Mouse (Mus musculus): ENCODE measurements around the gene Hoxd3.

DNA sequence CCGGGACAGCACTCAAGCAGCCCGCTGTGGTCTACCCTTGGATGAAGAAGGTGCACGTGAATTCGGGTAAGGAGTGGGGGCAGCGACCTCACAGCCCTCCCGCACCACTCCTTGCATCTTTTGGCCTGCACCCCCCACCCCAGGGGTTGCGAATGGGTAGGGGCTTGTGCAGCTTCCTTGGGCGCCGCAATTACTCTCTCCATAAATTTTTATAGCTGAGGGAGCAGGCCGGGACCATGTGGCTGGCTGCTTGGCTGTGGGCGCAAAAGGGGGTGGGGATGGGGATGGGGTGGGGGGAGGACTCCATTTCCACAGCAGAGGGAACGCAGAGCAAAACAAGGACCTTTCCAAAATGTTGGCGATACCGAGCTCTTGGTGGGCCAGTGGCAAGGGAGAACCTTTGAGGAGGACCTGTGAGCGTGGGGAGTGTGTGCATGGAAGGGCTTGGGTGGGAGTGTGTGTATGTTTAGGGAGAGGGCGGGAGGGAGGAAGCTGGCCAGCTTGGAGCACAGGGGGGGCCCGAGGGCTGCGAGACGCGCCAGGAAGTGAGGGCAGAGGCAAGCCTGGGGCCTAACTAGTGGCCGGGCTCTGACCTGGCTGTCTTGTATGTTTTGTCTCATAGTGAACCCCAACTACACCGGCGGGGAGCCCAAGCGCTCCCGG lies 16.0 kb downstream of the Hoxd3 start:
- no peak for TF ChIP-seq POLR2A (IDR thresholded peaks at IDR 0.05; ENCODE audit: insufficient read depth, low read length)
- no peak for TF ChIP-seq EP300 (IDR thresholded peaks at IDR 0.05; ENCODE audit: insufficient read depth, low read depth, low read length)

Measured in ES-Bruce4 (cell line).